Mouse (Mus musculus) lung, embryonic 14.5 days (tissue): ENCODE measurements at regions not wholly inside any gene's neighbourhood (a gene's known extent, or its start where the extent isn't known, plus 50 kb on each side); places are given as distances from the start of the nearest gene placed in this dataset.

Experiments used
- ATAC-seq: fragments of 200-750 bp; cut with Nextera tagmentation; 2 replicates; pipeline ENCODE4 v1.8.0; 2017; ENCODE audit warnings: mild to moderate bottlenecking, moderate TSS enrichment, moderate library complexity; ENCODE audit not compliant: insufficient read depth
- DNase-seq: peaks from one replicate; pipeline ENCODE4 v3.0.0-alpha.2; 2015
- H3K27ac ChIP-seq: fragments of 300-500 bp; sonication (generic); 2 replicates; pipeline ENCODE4 v1.5.1; 2014; ENCODE audit warnings: low read depth, mild to moderate bottlenecking, moderate library complexity
- H3K27me3 ChIP-seq: fragments of 300-500 bp; sonication (generic); 2 replicates; pipeline ENCODE4 v1.6.1; 2014; ENCODE audit warnings: low read length, control low read depth; ENCODE audit not compliant: insufficient read depth
- H3K36me3 ChIP-seq: fragments of 300-500 bp; sonication (generic); 2 replicates; pipeline ENCODE4 v1.6.1; 2014; ENCODE audit warnings: control low read depth; ENCODE audit not compliant: insufficient read depth
- H3K4me1 ChIP-seq: fragments of 300-500 bp; sonication (generic); 2 replicates; pipeline ENCODE4 v1.6.1; 2014; ENCODE audit warnings: antibody characterized with exemption, control low read depth; ENCODE audit not compliant: insufficient read depth
- H3K4me2 ChIP-seq: fragments of 300-500 bp; sonication (generic); 2 replicates; pipeline ENCODE4 v1.6.1; 2014; ENCODE audit warnings: mild to moderate bottlenecking
- H3K4me3 ChIP-seq: fragments of 300-500 bp; sonication (generic); 2 replicates; pipeline ENCODE4 v1.5.1; 2014; ENCODE audit warnings: low read depth, low read length
- H3K9ac ChIP-seq: fragments of 300-500 bp; sonication (generic); 2 replicates; pipeline ENCODE4 v1.6.1; 2014
- H3K9me3 ChIP-seq: fragments of 300-500 bp; sonication (generic); 2 replicates; pipeline ENCODE4 v1.6.1; 2016; ENCODE audit warnings: low read depth, low read length, control low read depth
- CTCF ChIP-seq: IDR thresholded peaks from 2 replicates; pipeline ENCODE4 v1.5.1; 2016; ENCODE audit warnings: antibody characterized with exemption, low read depth
- WGBS: fragments of 180-500 bp; shearing (Covaris S2); extraction: QIAGEN DNeasy Blood & Tissue Kit; methylation state at CpG from one replicate; pipeline ENCODE4 v1.1.7; 2014; 5-methylcytosine and 5-hydroxymethylcytosine counted together

- DNase-seq, result no peak
Measured at GRCm38 (mm10) chr4:47534959-47535358, 60.5 kb downstream of the Sec61b start.

GRCm38 (mm10) chr4:47567694-47568093 lies 93.2 kb downstream of the Sec61b start:
- DNase-seq (no peak), ATAC-seq (no peak)
- WGBS, result 63% methylated on average over 3 of the region's 3 CpGs
- Histone ChIP-seq H3K36me3 (no peaks in the 10 kb centered on the region), H3K4me3 (no peak overlapping the region), H3K4me1 (no peaks in the 10 kb centered on the region), H3K27me3 (no peaks in the 10 kb centered on the region), H3K27ac (no peak overlapping the region), H3K9me3 (no peaks in the 10 kb centered on the region), H3K4me2 (no peak overlapping the region), H3K9ac (no peak overlapping the region)
- no peak for TF ChIP-seq CTCF

More at GRCm38 (mm10) chr4:47534959-47535358, 60.5 kb downstream of the Sec61b start:
- no peaks in the 10 kb centered on the region for H3K4me1 ChIP-seq
- no peak overlapping the region for H3K4me3 ChIP-seq
- no peak for TF ChIP-seq CTCF
- H3K27me3 ChIP-seq, result no peaks in the 10 kb centered on the region
- H3K36me3 ChIP-seq, result no peaks in the 10 kb centered on the region
- no peak for ATAC-seq
- H3K9me3 ChIP-seq, result no peaks in the 10 kb centered on the region
- no peak overlapping the region for H3K4me2 ChIP-seq
- H3K27ac ChIP-seq, result no peak overlapping the region
- H3K9ac ChIP-seq, result no peak overlapping the region
- WGBS, result 84% methylated on average over 11 of the region's 11 CpGs

GRCm38 (mm10) chr4:47570846-47571245 lies 96.4 kb downstream of the Sec61b start:
- H3K4me2 ChIP-seq, result no peak overlapping the region
- no peaks in the 10 kb centered on the region for H3K27me3 ChIP-seq
- no peaks in the 10 kb centered on the region for H3K4me1 ChIP-seq
- ATAC-seq, result no peak
- WGBS, result 88% methylated on average over 5 of the region's 5 CpGs
- no peaks in the 10 kb centered on the region for H3K9me3 ChIP-seq
- H3K4me3 ChIP-seq, result no peak overlapping the region
- no peak for TF ChIP-seq CTCF
- no peaks in the 10 kb centered on the region for H3K36me3 ChIP-seq
- H3K9ac ChIP-seq, result no peak overlapping the region
- DNase-seq, result no peak
- H3K27ac ChIP-seq, result no peak overlapping the region

GRCm38 (mm10) chr4:47576011-47576410 lies 101.6 kb downstream of the Sec61b start:
- Histone ChIP-seq H3K27ac (no peak overlapping the region), H3K27me3 (no peaks in the 10 kb centered on the region), H3K4me3 (no peak overlapping the region), H3K9me3 (no peaks in the 10 kb centered on the region), H3K4me2 (no peak overlapping the region), H3K9ac (no peak overlapping the region), H3K4me1 (no peaks in the 10 kb centered on the region), H3K36me3 (no peaks in the 10 kb centered on the region)
- WGBS, result 81% methylated on average over 4 of the region's 4 CpGs
- no peak for ATAC-seq
- DNase-seq, result no peak
- no peak for TF ChIP-seq CTCF

- no peak overlapping the region for H3K4me2 ChIP-seq
- no peak overlapping the region for H3K27ac ChIP-seq
- H3K9ac ChIP-seq, result no peak overlapping the region
- no peaks in the 10 kb centered on the region for H3K36me3 ChIP-seq
- no peaks in the 10 kb centered on the region for H3K4me1 ChIP-seq
- ATAC-seq, result no peak
- no peaks in the 10 kb centered on the region for H3K27me3 ChIP-seq
- WGBS, result 78% methylated on average over 3 of the region's 3 CpGs
- no peak overlapping the region for H3K4me3 ChIP-seq
- TF ChIP-seq CTCF, result peak; percentile 51
- H3K9me3 ChIP-seq, result no peaks in the 10 kb centered on the region
- DNase-seq, result peak; percentile 16
Measured at GRCm38 (mm10) chr4:47577490-47577889, 103.0 kb downstream of the Sec61b start.

GRCm38 (mm10) chr4:47578637-47579036 lies 104.2 kb downstream of the Sec61b start:
- H3K27me3 ChIP-seq, result no peaks in the 10 kb centered on the region
- WGBS, result 71% methylated on average over 10 of the region's 10 CpGs
- ATAC-seq (no peak), DNase-seq (no peak)
- H3K27ac ChIP-seq, result no peak overlapping the region
- H3K4me2 ChIP-seq, result no peak overlapping the region
- no peak for TF ChIP-seq CTCF
- H3K4me1 ChIP-seq, result no peaks in the 10 kb centered on the region
- H3K36me3 ChIP-seq, result no peaks in the 10 kb centered on the region
- no peak overlapping the region for H3K9ac ChIP-seq
- no peaks in the 10 kb centered on the region for H3K9me3 ChIP-seq
- H3K4me3 ChIP-seq, result no peak overlapping the region

- no peak for TF ChIP-seq CTCF
- Histone ChIP-seq H3K9ac (no peak overlapping the region), H3K9me3 (no peaks in the 10 kb centered on the region), H3K4me3 (no peak overlapping the region), H3K27ac (no peak overlapping the region), H3K36me3 (no peaks in the 10 kb centered on the region), H3K4me1 (no peaks in the 10 kb centered on the region), H3K27me3 (no peaks in the 10 kb centered on the region), H3K4me2 (no peak overlapping the region)
- no peak for ATAC-seq
- no peak for DNase-seq
- WGBS, result 88% methylated on average over 5 of the region's 5 CpGs
Measured at GRCm38 (mm10) chr4:47580556-47580955, 106.1 kb downstream of the Sec61b start.

- Histone ChIP-seq H3K9me3 (no peaks in the 10 kb centered on the region), H3K4me1 (no peaks in the 10 kb centered on the region), H3K27me3 (no peaks in the 10 kb centered on the region), H3K27ac (no peak overlapping the region), H3K36me3 (no peaks in the 10 kb centered on the region), H3K4me2 (no peak overlapping the region), H3K4me3 (no peak overlapping the region), H3K9ac (no peak overlapping the region)
- 39% methylated on average over 5 of the region's 5 CpGs for WGBS
- peak; percentile 44 for DNase-seq
- no peak for ATAC-seq
- no peak for TF ChIP-seq CTCF
Measured at GRCm38 (mm10) chr4:47587256-47587655, 112.8 kb downstream of the Sec61b start.
